ENCODE assay signal across 17 mouse cellular contexts in the genomic region with DNA sequence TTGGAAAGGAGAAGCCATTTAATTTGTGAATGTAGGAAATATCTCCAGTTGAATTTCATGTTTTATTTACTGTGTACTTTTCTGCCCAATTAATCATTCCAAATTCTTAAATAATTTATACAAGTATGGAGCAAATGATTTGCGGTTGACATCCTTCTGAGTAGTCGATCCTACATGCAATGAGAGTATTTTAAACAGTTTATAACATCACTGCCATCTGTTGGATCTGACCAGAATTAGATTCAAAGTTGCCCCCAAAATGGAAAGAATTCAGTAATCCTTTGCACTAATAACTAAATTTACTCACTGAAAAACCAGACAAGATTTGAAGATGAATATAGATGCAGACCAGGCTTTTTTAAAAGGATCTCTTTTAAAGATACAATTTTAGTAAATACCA.
DNase-seq lines count a peak whose midpoint lies in the region; ATAC-seq and TF ChIP-seq lines count a peak whose summit lies in the region.
"Had no signal": no experiment of that assay in that cellular context is flagged by ENCODE, and none has a peak within 500 bp of the region (broad histone marks: within the 10 kb centered on the region; RNA-seq: fewer than 3 reads in every experiment).

No protein-coding gene starts in this region.

- 49% methylated on average over 2 of the region's 2 CpGs for WGBS in forebrain, postnatal 0 days
- WGBS in forebrain, embryonic 15.5 days = 61% methylated on average over 2 of the region's 2 CpGs
- WGBS in kidney, postnatal 0 days = 49% methylated on average over 2 of the region's 2 CpGs
- 58% methylated on average over 2 of the region's 2 CpGs for WGBS in midbrain, embryonic 14.5 days
- WGBS in midbrain, embryonic 13.5 days = 70% methylated on average over 2 of the region's 2 CpGs
- 52% methylated on average over 2 of the region's 2 CpGs for WGBS in embryonic facial prominence, embryonic 14.5 days

- no peaks in the 10 kb centered on the region for H3K27me3 ChIP-seq in forebrain, postnatal 0 days (ENCODE audit: insufficient read depth, low read length)
- H3K27me3 ChIP-seq in forebrain, embryonic 15.5 days = 0 out of 2 replicates have a peak, but pooled peaks cover 4% of the 10 kb centered on the region
- no peaks in the 10 kb centered on the region for H3K27me3 ChIP-seq in kidney, postnatal 0 days (ENCODE audit: insufficient read depth, low read length)
- no peaks in the 10 kb centered on the region for H3K27me3 ChIP-seq in midbrain, embryonic 14.5 days (ENCODE audit: control insufficient read depth, insufficient read depth, low read length)
- peaks cover 6% of the 10 kb centered on the region; the same call in 1 of the 2 replicates for H3K27me3 ChIP-seq in midbrain, embryonic 13.5 days
- H3K27me3 ChIP-seq in embryonic facial prominence, embryonic 14.5 days (replicated peaks; ENCODE audit: control insufficient read depth, insufficient read depth, low read length) = no peaks in the 10 kb centered on the region; the same call in 1 of the 2 replicates

- H3K4me2 ChIP-seq in forebrain, postnatal 0 days (ENCODE audit: low read depth) = no peak overlapping the region
- H3K4me2 ChIP-seq in forebrain, embryonic 15.5 days (replicated peaks) = no peak overlapping the region
- no peak overlapping the region for H3K4me2 ChIP-seq in kidney, postnatal 0 days (ENCODE audit: low read length)
- H3K4me2 ChIP-seq in midbrain, embryonic 14.5 days (ENCODE audit: low read length) = no peak overlapping the region
- no peak overlapping the region for H3K4me2 ChIP-seq in midbrain, embryonic 13.5 days (replicated peaks)
- H3K4me2 ChIP-seq in embryonic facial prominence, embryonic 14.5 days (ENCODE audit: low read depth, low read length) = no peak overlapping the region
- H3K4me2 ChIP-seq: kidney, embryonic 15.5 days; liver, embryonic 13.5 days had no signal

- H3K4me1 ChIP-seq in forebrain, postnatal 0 days (ENCODE audit: insufficient read depth) = no peaks in the 10 kb centered on the region
- H3K4me1 ChIP-seq in forebrain, embryonic 15.5 days = no peaks in the 10 kb centered on the region
- no peaks in the 10 kb centered on the region for H3K4me1 ChIP-seq in kidney, postnatal 0 days (replicated peaks; ENCODE audit: insufficient read depth, low read length)
- no peaks in the 10 kb centered on the region for H3K4me1 ChIP-seq in midbrain, embryonic 14.5 days (ENCODE audit: control insufficient read depth, insufficient read depth, low read length)
- no peaks in the 10 kb centered on the region for H3K4me1 ChIP-seq in midbrain, embryonic 13.5 days (replicated peaks)
- no peaks in the 10 kb centered on the region for H3K4me1 ChIP-seq in embryonic facial prominence, embryonic 14.5 days (ENCODE audit: control insufficient read depth, insufficient read depth, low read length)

- ATAC-seq in forebrain, postnatal 0 days = no peak
- ATAC-seq in forebrain, embryonic 15.5 days (replicated peaks) = no peak
- no peak for ATAC-seq in kidney, postnatal 0 days (replicated peaks; ENCODE audit: low FRiP score, low read depth)
- no peak for ATAC-seq in midbrain, embryonic 14.5 days (ENCODE audit: low FRiP score, low TSS enrichment)
- ATAC-seq in midbrain, embryonic 13.5 days = no peak
- no peak for ATAC-seq in embryonic facial prominence, embryonic 14.5 days (ENCODE audit: low read depth)
- ATAC-seq: inflammation-experienced regulatory T-cells, adult 6 months; midbrain, embryonic 16.5 days had no signal

- peak; percentile 18 for DNase-seq in forebrain, postnatal 0 days
- peak; percentile 66 for DNase-seq in kidney, postnatal 0 days (ENCODE audit: low spot score)
- no peak for DNase-seq in kidney, adult 11 months
- peak; percentile 57 for DNase-seq in midbrain, embryonic 14.5 days
- DNase-seq in embryonic facial prominence, embryonic 14.5 days (ENCODE audit: low spot score) = peak; percentile 32
- DNase-seq in MN1 (ENCODE audit: low spot score) = no peak
- DNase-seq: adrenal gland, postnatal 10 days; cerebellum, adult 11-12 months; cerebellum, postnatal 14 days; gastrocnemius, postnatal 10 days; liver, embryonic 13.5 days had no signal

- no peaks in the 10 kb centered on the region for H3K36me3 ChIP-seq in forebrain, postnatal 0 days (ENCODE audit: insufficient read depth)
- no peaks in the 10 kb centered on the region for H3K36me3 ChIP-seq in forebrain, embryonic 15.5 days
- no peaks in the 10 kb centered on the region for H3K36me3 ChIP-seq in kidney, postnatal 0 days (ENCODE audit: insufficient read depth, low read length)
- no peaks in the 10 kb centered on the region for H3K36me3 ChIP-seq in midbrain, embryonic 14.5 days (ENCODE audit: control insufficient read depth, insufficient read depth, low read length)
- H3K36me3 ChIP-seq in midbrain, embryonic 13.5 days = no peaks in the 10 kb centered on the region
- no peaks in the 10 kb centered on the region for H3K36me3 ChIP-seq in embryonic facial prominence, embryonic 14.5 days (ENCODE audit: control insufficient read depth, insufficient read depth, low read length)
- H3K36me3 ChIP-seq: forebrain, embryonic 10.5 days; kidney, embryonic 15.5 days; liver, embryonic 13.5 days had no signal

- no peaks in the 10 kb centered on the region for H3K9me3 ChIP-seq in forebrain, postnatal 0 days (ENCODE audit: low read length)
- no peaks in the 10 kb centered on the region for H3K9me3 ChIP-seq in forebrain, embryonic 15.5 days
- no peaks in the 10 kb centered on the region for H3K9me3 ChIP-seq in kidney, postnatal 0 days (replicated peaks; ENCODE audit: low read length)
- no peaks in the 10 kb centered on the region for H3K9me3 ChIP-seq in midbrain, embryonic 14.5 days (ENCODE audit: control insufficient read depth, low read length)
- no peaks in the 10 kb centered on the region for H3K9me3 ChIP-seq in midbrain, embryonic 13.5 days
- H3K9me3 ChIP-seq in embryonic facial prominence, embryonic 14.5 days (ENCODE audit: control insufficient read depth, low read length) = no peaks in the 10 kb centered on the region
- H3K9me3 ChIP-seq: forebrain, embryonic 10.5 days; kidney, embryonic 15.5 days; liver, embryonic 13.5 days had no signal

- no peak overlapping the region for H3K4me3 ChIP-seq in forebrain, postnatal 0 days (ENCODE audit: low read depth, low read length)
- no peak overlapping the region for H3K4me3 ChIP-seq in forebrain, embryonic 15.5 days
- no peak overlapping the region for H3K4me3 ChIP-seq in kidney, postnatal 0 days (replicated peaks; ENCODE audit: low read depth, low read length)
- no peak overlapping the region for H3K4me3 ChIP-seq in midbrain, embryonic 14.5 days (replicated peaks; ENCODE audit: low read depth, low read length)
- H3K4me3 ChIP-seq in midbrain, embryonic 13.5 days (replicated peaks) = no peak overlapping the region
- H3K4me3 ChIP-seq in embryonic facial prominence, embryonic 14.5 days (ENCODE audit: low read depth, low read length) = no peak overlapping the region
- H3K4me3 ChIP-seq: forebrain, embryonic 10.5 days; kidney, embryonic 15.5 days; liver, embryonic 13.5 days had no signal

- H3K27ac ChIP-seq in forebrain, postnatal 0 days (ENCODE audit: low read depth, low read length) = no peak overlapping the region
- H3K27ac ChIP-seq in forebrain, embryonic 15.5 days (replicated peaks) = no peak overlapping the region
- H3K27ac ChIP-seq in kidney, postnatal 0 days = no peak overlapping the region
- H3K27ac ChIP-seq in midbrain, embryonic 14.5 days (replicated peaks; ENCODE audit: low read depth, low read length) = no peak overlapping the region
- H3K27ac ChIP-seq in midbrain, embryonic 13.5 days = no peak overlapping the region
- H3K27ac ChIP-seq in embryonic facial prominence, embryonic 14.5 days (replicated peaks; ENCODE audit: low read depth, low read length) = no peak overlapping the region
- H3K27ac ChIP-seq: forebrain, embryonic 10.5 days; kidney, embryonic 15.5 days; liver, embryonic 13.5 days had no signal

- peak; percentile 39 for TF ChIP-seq CTCF in forebrain, postnatal 0 days (IDR thresholded peaks at IDR 0.05; ENCODE audit: low read depth)
- TF ChIP-seq CTCF in kidney, postnatal 0 days (IDR thresholded peaks at IDR 0.05; ENCODE audit: low read depth) = peak; percentile 51

- no peak overlapping the region for H3K9ac ChIP-seq in forebrain, postnatal 0 days
- no peak overlapping the region for H3K9ac ChIP-seq in forebrain, embryonic 15.5 days (replicated peaks)
- no peak overlapping the region for H3K9ac ChIP-seq in kidney, postnatal 0 days (ENCODE audit: low read depth, low read length)
- no peak overlapping the region for H3K9ac ChIP-seq in midbrain, embryonic 14.5 days (replicated peaks; ENCODE audit: low read length)
- H3K9ac ChIP-seq in midbrain, embryonic 13.5 days (replicated peaks) = no peak overlapping the region
- no peak overlapping the region for H3K9ac ChIP-seq in embryonic facial prominence, embryonic 14.5 days (ENCODE audit: low read depth, low read length)
- H3K9ac ChIP-seq: kidney, embryonic 15.5 days; liver, embryonic 13.5 days had no signal

Comparison
In these comparisons a context has a peak if more than half of its experiments do, and no peak if none do; other contexts are left out.
1. DNase-seq: peak in forebrain, postnatal 0 days (single experiment), kidney, postnatal 0 days (single experiment), midbrain, embryonic 14.5 days (single experiment) and embryonic facial prominence, embryonic 14.5 days (single experiment); none in kidney, adult 11 months (single experiment) and MN1 (single experiment).